Mouse (Mus musculus) myocyte (in vitro differentiated cells): ENCODE measurements at regions not wholly inside any gene's neighbourhood (a gene's known extent, or its start where the extent isn't known, plus 50 kb on each side); places are given as distances from the start of the nearest gene placed in this dataset.

Experiments used
- H3K27me3 ChIP-seq: one replicate; pipeline ENCODE4 v1.6.1; 2011; ENCODE audit not compliant: control insufficient read depth, insufficient read depth, insufficient read length
- H3K36me3 ChIP-seq: one replicate; pipeline ENCODE4 v1.6.1; 2011; ENCODE audit not compliant: control insufficient read depth, insufficient read depth
- H3K4me2 ChIP-seq: one replicate; pipeline ENCODE4 v1.6.1; 2011; ENCODE audit warnings: low read depth, control low read depth
- H3K4me3 ChIP-seq: one replicate; pipeline ENCODE4 v1.5.1; 2011; ENCODE audit warnings: mild to moderate bottlenecking, control low read depth, moderate library complexity
- H3K79me2 ChIP-seq: one replicate; pipeline ENCODE4 v1.6.1; 2011; ENCODE audit not compliant: control insufficient read depth, insufficient read depth
- H3ac ChIP-seq: one replicate; pipeline ENCODE4 v1.6.1; 2011; ENCODE audit not compliant: control insufficient read depth, insufficient read length
- CEBPB ChIP-seq: IDR thresholded peaks from 2 replicates; pipeline ENCODE4 v1.6.1; 2011; ENCODE audit warnings: mild to moderate bottlenecking, moderate library complexity; ENCODE audit not compliant: poor library complexity, insufficient read depth, severe bottlenecking
- E2F4 ChIP-seq: IDR thresholded peaks from one replicate; pipeline ENCODE4 v1.6.1; 2011; ENCODE audit warnings: mild to moderate bottlenecking, control low read depth, moderate library complexity; ENCODE audit not compliant: insufficient read depth
- MAX ChIP-seq: IDR thresholded peaks from one replicate; pipeline ENCODE4 v1.6.1; 2011; ENCODE audit warnings: low read depth, mild to moderate bottlenecking, control low read depth
- MYOD1 ChIP-seq, 3 experiments: IDR thresholded peaks; one replicate each; pipeline ENCODE4 v1.6.1; 2011; ENCODE audit warnings: control low read depth in 2 of 3, low read depth in 2 of 3, mild to moderate bottlenecking in 2 of 3, moderate library complexity in 1 of 3; ENCODE audit not compliant: insufficient read length in 2 of 3, control insufficient read depth in 1 of 3
- MYOG ChIP-seq, 3 experiments: IDR thresholded peaks; one replicate each; pipeline ENCODE4 v1.6.1; 2011; ENCODE audit warnings: control low read depth in 2 of 3, low read depth in 2 of 3, mild to moderate bottlenecking in 2 of 3; ENCODE audit not compliant: insufficient read length in 2 of 3, control insufficient read depth in 1 of 3, insufficient read depth in 1 of 3
- POLR2A ChIP-seq: IDR thresholded peaks from one replicate; pipeline ENCODE4 v1.6.1; 2011; ENCODE audit warnings: low read depth, mild to moderate bottlenecking, control low read depth, moderate library complexity; ENCODE audit not compliant: insufficient read length
- POLR2AphosphoS2 ChIP-seq: IDR thresholded peaks from one replicate; pipeline ENCODE4 v1.6.1; 2011; ENCODE audit warnings: low read depth, control low read depth; ENCODE audit not compliant: insufficient read length
- REST ChIP-seq: IDR thresholded peaks from one replicate; pipeline ENCODE4 v1.6.1; 2011; ENCODE audit warnings: mild to moderate bottlenecking, control low read depth, moderate library complexity; ENCODE audit not compliant: insufficient read depth, insufficient read length
- SRF ChIP-seq: IDR thresholded peaks from one replicate; pipeline ENCODE4 v1.6.1; 2011; ENCODE audit warnings: low read depth; ENCODE audit not compliant: control insufficient read depth, insufficient read length
- TCF12 ChIP-seq: IDR thresholded peaks from one replicate; pipeline ENCODE4 v1.6.1; 2011; ENCODE audit warnings: mild to moderate bottlenecking, control low read depth; ENCODE audit not compliant: poor library complexity, insufficient read depth, severe bottlenecking
- TCF3 ChIP-seq: IDR thresholded peaks from one replicate; pipeline ENCODE4 v1.6.1; 2011; ENCODE audit warnings: low read depth, control low read depth; ENCODE audit not compliant: insufficient read length
- USF1 ChIP-seq: IDR thresholded peaks from one replicate; pipeline ENCODE4 v1.6.1; 2011; ENCODE audit warnings: low read depth, mild to moderate bottlenecking, control low read depth, moderate library complexity

DNA sequence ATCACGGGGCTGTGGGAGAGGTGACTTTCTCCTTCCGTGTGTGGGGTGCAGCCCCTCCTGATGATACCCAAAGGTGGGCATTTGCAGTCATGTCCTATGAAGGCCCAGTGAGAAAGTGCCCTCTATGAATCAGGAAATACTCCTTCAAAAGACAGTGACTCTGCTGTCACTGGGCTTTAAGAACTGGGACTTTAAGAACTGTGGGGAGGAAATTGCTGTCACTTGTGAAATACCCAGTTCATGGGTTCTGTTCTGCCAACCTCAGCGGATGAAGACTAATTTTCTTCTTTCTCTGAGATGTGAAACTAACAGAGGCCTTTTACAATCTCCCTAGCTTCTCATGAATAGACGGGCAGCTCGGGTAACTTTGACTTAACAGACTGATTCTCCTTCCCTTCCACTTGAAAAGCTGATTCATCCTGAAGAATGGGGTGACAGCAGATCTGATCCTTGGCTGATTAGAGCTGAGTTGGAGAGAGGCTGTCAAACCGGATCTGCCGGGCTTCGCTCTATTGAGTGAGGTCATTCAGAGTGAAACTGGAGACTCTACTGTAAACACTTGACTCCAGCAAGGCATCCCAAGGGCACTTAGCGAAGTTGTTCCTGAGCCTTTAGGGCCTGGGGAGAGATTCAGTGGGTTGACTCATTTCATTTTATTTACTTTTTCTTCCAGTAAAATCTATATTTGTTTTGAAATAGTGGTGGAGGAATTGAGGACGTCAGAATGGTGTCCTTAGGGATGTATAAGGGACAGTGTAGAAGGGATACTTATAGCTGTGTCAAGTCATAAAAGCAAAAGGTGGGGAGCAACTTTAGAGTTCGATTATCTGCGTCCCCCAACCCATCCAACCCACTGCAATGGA, 166.6 kb downstream of the Phlda1 start:
- Histone ChIP-seq H3K4me2 (peak overlapping the region; percentile 76), H3ac (no peak overlapping the region), H3K4me3 (no peak overlapping the region), H3K36me3 (no peaks in the 10 kb centered on the region), H3K27me3 (no peaks in the 10 kb centered on the region), H3K79me2 (no peaks in the 10 kb centered on the region)
- TF ChIP-seq E2F4 (no peak), MYOD1 (IDR thresholded peaks at IDR 0.05; ENCODE audit: control insufficient read depth in 1 of 3, insufficient read length in 2 of 3, low read depth in 2 of 3) (no peak), CEBPB (0 out of 2 replicates have a peak, but pooled peaks have one; percentile 1), TCF3 (no peak), REST (no peak)

DNA sequence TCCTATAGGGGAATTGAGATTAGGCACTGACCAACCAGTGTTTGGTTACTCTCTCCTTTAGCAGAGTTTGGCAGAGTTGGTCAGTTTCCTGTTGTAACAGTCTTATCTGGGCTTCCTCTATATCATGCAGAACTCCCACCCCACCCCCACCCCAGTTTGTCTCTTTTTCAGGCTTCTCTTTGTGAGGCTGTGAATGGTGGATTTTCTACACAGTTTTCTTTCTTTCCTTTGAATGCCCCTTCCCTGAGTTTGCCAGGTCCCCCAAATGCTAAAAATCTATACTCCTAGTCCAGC, 167.2 kb downstream of the Phlda1 start:
- Histone ChIP-seq H3ac (no peak overlapping the region), H3K79me2 (no peaks in the 10 kb centered on the region), H3K27me3 (no peaks in the 10 kb centered on the region), H3K4me2 (peak overlapping the region; percentile 76), H3K36me3 (no peaks in the 10 kb centered on the region), H3K4me3 (no peak overlapping the region)
- TF ChIP-seq TCF3 (no peak), CEBPB (no peak), MYOD1 (IDR thresholded peaks at IDR 0.05; ENCODE audit: control insufficient read depth in 1 of 3, insufficient read length in 2 of 3, low read depth in 2 of 3) (no peak), POLR2AphosphoS2 (no peak), POLR2A (no peak), TCF12 (no peak), MYOG (IDR thresholded peaks at IDR 0.05; ENCODE audit: control insufficient read depth in 1 of 3, insufficient read depth in 1 of 3, insufficient read length in 2 of 3, low read depth in 2 of 3) (no peak), REST (no peak), E2F4 (no peak), MAX (no peak), SRF (no peak), USF1 (no peak)

DNA sequence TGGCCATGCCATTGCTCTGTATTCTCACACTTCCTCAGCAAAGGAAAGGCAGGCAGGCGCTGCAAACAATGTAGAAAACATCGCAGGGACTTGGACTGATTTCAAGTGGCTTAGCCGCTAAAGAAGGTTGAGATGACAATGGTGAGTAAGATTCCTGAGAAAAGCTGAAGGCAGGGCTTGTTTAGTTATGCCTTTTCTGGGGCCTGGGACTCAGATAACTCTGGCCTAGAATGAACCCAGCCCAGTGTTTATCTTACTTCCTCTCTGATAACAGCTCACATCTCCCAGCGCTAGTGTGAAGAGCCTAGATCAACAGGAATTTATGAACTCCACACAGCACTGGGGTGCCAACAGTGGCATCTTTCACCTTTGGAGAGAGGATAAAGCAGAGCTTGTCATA, 170.2 kb downstream of the Phlda1 start:
- H3K4me2 ChIP-seq, result no peak overlapping the region
- TF ChIP-seq MYOD1 (IDR thresholded peaks at IDR 0.05; ENCODE audit: control insufficient read depth in 1 of 3, insufficient read length in 2 of 3, low read depth in 2 of 3) (no peak), USF1 (no peak), MAX (no peak), POLR2AphosphoS2 (no peak), POLR2A (no peak)

DNA sequence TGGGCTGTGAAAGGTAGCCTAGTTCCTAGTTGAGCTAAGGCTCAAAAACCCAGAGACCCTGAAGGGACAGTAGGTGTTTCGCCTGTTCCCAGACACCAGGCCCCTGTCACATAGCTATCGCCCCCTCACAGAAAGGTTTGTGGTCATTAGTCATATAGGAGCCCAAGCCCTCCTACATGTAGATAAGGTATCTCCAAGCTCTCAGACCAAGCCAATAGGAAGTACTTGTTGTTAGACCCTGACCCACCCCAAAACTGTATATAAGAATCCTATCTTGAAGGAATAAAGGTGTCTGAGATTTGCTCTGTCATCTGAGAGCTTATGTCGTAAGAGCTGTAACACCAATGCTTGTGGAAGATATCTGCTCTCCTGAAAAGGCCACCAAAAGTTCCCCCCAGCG, 174.8 kb downstream of the Phlda1 start:
- Histone ChIP-seq H3K79me2 (no peaks in the 10 kb centered on the region), H3K27me3 (no peaks in the 10 kb centered on the region), H3K4me2 (no peak overlapping the region), H3K36me3 (no peaks in the 10 kb centered on the region), H3ac (no peak overlapping the region), H3K4me3 (no peak overlapping the region)
- TF ChIP-seq SRF (no peak), E2F4 (no peak), TCF12 (no peak), MAX (no peak), TCF3 (no peak), REST (no peak), MYOD1 (IDR thresholded peaks at IDR 0.05; ENCODE audit: control insufficient read depth in 1 of 3, insufficient read length in 2 of 3, low read depth in 2 of 3) (no peak), MYOG (IDR thresholded peaks at IDR 0.05; ENCODE audit: control insufficient read depth in 1 of 3, insufficient read depth in 1 of 3, insufficient read length in 2 of 3, low read depth in 2 of 3) (no peak), POLR2AphosphoS2 (no peak), USF1 (no peak), POLR2A (no peak), CEBPB (no peak)

More for the DNA sequence above, 170.2 kb downstream of the Phlda1 start:
- Histone ChIP-seq H3ac (no peak overlapping the region), H3K79me2 (no peaks in the 10 kb centered on the region), H3K36me3 (no peaks in the 10 kb centered on the region), H3K4me3 (no peak overlapping the region), H3K27me3 (no peaks in the 10 kb centered on the region)

DNA sequence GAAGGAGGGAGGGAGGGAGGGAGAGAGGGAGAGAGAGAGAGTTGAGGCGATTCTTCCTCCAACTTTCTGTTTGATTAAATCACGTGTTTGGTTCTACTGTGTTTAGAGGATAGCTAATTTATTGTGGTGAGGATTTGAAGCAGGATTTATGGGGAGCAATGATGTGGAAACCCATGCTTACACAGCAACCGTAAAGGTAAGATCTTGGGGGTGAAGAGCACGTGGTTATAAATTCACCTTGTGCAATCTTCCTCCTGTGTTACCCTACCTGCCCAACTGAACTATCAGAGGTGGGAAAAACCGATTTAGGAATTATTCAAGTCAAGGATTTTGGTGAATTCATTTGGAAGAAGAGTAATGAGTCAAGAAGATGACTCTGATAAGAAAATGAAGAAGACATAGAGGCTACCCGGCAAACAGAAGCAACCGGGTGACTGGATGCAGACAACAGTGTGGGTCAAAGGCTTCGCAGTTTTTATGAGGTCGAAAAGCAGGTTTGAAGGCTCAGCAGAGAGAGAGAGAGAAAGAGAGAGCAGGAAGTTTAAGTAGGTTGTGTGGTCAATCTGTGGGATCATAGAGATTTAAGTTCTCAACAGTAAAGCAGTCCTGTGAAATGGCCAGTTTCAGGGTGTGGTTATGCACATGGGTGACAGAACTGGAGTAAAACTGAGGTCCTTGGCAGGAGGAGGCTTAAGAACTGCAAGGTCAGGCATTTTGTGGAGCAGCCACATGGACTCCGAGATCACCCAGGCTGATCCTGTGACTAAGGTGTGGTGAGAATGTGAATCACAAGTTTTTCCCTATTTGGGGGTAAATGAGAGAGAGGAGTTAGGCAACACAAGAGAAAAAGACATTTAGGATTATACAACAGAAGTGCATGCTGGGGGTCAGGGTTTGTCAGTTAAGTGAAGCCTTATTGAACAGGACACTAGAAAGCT, 178.6 kb downstream of the Phlda1 start:
- Histone ChIP-seq H3K4me3 (no peak overlapping the region), H3K4me2 (no peak overlapping the region), H3K79me2 (no peaks in the 10 kb centered on the region), H3ac (no peak overlapping the region), H3K27me3 (no peaks in the 10 kb centered on the region), H3K36me3 (no peaks in the 10 kb centered on the region)
- TF ChIP-seq POLR2AphosphoS2, result no peak
- TF ChIP-seq MYOD1 (IDR thresholded peaks at IDR 0.05; ENCODE audit: control insufficient read depth in 1 of 3, insufficient read length in 2 of 3, low read depth in 2 of 3), result no peak
- TF ChIP-seq SRF, result no peak
- TF ChIP-seq REST, result no peak
- TF ChIP-seq CEBPB, result no peak
- no peak for TF ChIP-seq TCF12
- TF ChIP-seq E2F4, result no peak
- no peak for TF ChIP-seq TCF3
- TF ChIP-seq USF1, result no peak
- no peak for TF ChIP-seq MAX
- TF ChIP-seq MYOG (IDR thresholded peaks at IDR 0.05; ENCODE audit: control insufficient read depth in 1 of 3, insufficient read depth in 1 of 3, insufficient read length in 2 of 3, low read depth in 2 of 3), result no peak
- TF ChIP-seq POLR2A, result no peak
